Mouse (Mus musculus) neutrophil, adult 83 days (primary cell): Measurements from ENCODE around the gene Fbxl2. TPM values are rescaled to one million over a fixed set of nuclear protein-coding genes. Genes with fewer than 3 reads are reported as not detected.

Experiments
- total RNA-seq, 2 experiments: library from RNA; stranded (reverse); gene quantifications; one replicate each; pipeline ENCODE4 v1.2.4; 2023

The Fbxl2 gene
- total RNA-seq: 1 to 10 TPM in 1 of 2 experiments, under 1 TPM in 1; 0.79 to 2.6 TPM

DNA sequence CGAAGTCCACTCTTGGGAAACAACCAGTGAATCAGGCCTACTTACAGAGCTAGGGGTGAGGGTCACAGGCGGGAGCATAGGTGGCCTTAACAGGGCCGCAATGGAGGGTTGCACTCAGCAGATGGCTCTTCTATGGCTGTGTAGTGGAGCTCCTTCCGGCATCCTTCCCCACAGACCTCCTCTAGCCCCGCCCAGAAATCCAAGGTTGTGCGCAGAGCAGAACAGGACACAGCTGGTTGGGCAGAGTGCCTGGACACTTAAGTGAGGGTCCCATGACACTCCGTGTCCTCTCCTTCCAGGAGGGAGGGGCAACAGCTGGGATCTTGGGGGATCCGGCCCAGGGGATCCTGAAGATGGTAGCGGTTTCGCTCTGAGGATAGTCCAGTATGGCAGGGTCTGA, at the start of gene Fbxl2:
TSS of gene Fbxl2 (minus strand) at position 164 of the 400 bp plus-strand sequence.

DNA sequence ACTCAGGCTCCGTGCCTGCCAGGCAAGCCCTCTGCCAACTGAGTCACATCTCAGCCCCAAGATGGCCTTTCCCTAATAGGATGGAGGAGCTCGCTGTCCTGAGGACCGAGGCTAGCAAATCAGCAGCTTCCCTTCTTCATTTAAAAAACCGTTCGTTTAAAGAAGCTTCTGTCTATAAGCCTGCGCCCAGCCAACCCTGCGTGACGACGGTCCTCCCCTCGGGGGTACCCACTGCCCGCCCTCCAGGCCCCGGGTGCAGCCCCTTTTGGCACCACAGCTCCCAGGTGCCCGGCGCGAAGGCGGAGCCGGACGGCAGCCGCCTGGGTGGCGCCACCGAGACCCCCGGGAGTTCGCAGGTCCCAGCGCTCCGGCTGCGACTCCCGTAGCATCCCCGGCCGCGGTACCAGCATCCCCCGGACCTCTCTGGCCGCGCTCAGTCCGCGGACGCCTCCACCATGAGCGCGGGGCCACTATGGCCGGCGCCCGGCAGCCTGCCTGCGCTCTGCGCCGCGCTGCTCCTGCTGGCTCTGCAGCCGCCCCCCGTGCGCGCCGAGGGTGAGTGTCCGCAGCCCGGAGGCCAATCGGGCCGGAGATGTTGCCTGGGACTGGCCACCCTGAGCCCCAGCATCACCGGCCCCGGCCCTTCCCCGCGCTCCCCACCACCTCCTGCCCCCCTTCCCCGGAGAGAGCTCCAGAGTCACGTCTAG, 11.3 kb upstream of the Fbxl2 start, which contains the start of gene Susd5:
TSS of gene Susd5 (plus strand) at position 51 of the 707 bp plus-strand sequence.

DNA sequence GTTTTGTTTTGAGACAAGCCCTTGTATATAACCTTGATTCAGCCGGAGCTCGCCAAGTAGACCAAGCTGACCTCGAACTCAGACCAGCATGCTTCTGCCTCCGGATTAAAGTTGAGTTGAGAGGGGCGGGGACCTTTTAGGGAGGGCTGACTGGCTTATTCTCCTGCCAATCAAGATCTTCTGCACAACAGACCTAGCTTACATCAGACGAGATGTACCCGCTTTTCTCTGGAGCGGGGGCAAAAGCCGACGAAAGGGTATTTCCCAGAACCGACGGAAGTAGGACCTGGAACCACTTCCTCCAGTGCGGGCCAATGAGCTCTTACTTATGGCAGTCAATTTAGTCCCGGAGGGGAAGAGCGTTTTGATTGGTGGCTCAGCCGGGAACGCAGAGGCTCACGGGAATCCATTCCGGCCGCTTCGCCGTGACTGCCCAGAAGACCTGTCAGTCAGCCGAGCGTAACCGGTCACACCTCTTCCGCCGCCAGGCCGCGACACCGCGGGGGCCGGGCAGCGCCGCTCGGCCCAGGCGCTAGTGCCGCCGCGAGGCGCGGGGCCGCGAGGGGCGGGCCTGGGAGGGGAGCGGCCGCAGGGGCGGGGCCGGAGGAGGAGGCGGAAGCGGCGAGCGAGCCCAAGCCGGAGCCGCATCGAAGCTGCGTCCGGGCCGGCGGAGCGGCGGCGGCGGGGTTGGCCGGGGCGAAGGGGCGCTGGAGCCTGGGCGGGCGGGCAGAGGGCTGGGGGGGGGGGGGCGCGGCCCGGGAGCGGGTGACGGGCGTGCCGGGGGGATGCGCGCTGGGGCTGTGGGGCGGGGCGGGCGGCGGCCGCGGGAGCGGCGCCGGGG, 115.2 kb downstream of the Fbxl2 start, which contains the start of gene Ubp1:
TSS of gene Ubp1 (plus strand) at position 401 of the 841 bp plus-strand sequence.

Other genes starting within 250 kb of the Fbxl2 start
- gene Ubp1, start 115.3 kb downstream of the Fbxl2 start, total RNA-seq: 100 to 1,000 TPM; 102 to 103 TPM
- not detected for gene Susd5, start 10.9 kb upstream of the Fbxl2 start, total RNA-seq